Mouse (Mus musculus): ENCODE results near the gene Olfr519. TPM values are rescaled to one million over a fixed set of nuclear protein-coding genes. Genes with fewer than 3 reads are reported as not detected.

The Olfr519 gene
- polyA plus RNA-seq (2014; fragmentation: Illumina TruSeq; extraction: RNeasy Lipid Tissue Mini Kit (QIAGEN cat#74804)) = not detected

DNA sequence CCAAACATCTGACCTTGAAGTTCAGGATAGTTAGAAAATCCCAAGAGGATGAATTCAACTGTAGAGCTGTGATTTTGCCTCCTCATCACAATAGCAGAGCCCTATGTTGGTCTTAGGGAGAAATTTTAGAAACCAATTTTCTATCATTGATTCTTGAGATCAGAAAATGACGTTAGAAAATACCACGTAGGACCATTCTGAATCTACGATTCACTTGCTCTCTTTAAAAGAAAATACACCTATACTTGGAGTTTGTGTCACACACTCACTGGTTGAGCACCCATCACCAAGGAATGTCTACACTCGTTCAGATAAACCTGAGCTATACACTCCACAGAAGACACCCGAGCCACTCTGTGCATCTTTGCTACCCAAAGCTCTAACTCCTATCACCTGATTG is at the start of gene Olfr519:
TSS of gene Olfr519 (minus strand) at position 101 of the 400 bp plus-strand sequence.

DNA sequence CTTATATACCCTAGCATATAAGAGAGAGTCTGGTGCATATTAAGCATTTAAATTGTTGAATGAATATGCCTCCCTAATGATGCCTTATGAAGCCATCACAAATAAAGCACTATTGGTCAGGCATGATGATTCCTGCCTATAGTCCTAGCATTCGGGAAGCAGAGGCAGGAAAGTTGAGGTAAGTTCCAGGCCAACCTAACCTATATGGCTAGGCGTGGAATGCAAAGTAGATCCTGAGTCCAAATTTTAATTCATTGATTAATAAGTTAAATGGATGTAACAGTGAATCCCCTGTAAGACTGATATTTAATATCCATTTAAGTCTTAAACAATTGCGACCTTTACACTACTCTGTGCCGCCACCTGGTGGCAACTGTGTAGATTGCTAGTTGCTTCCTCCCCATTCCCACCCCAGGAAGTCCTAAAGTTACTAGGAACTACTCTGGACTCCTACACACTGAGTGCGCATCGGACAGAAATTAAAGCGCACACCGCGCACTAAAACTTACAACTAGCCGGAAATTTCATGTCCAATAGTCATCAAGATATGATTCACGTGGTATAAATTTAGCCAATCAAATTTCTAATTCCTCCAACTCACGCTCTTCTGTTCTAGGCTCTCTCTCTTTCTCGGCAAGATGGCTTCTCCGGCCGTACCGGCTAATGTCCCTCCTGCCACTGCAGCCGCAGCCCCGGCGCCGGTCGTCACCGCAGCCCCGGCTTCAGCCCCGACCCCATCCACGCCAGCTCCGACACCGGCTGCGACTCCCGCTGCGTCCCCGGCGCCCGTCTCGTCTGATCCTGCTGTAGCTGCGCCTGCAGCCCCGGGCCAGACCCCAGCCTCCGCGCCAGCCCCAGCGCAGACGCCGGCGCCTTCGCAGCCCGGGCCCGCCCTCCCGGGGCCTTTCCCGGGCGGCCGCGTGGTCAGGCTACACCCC is 39.8 kb upstream of the Olfr519 start, which contains the start of gene Eif3f:
TSS of gene Eif3f (plus strand) at position 624 of the 938 bp plus-strand sequence.

DNA sequence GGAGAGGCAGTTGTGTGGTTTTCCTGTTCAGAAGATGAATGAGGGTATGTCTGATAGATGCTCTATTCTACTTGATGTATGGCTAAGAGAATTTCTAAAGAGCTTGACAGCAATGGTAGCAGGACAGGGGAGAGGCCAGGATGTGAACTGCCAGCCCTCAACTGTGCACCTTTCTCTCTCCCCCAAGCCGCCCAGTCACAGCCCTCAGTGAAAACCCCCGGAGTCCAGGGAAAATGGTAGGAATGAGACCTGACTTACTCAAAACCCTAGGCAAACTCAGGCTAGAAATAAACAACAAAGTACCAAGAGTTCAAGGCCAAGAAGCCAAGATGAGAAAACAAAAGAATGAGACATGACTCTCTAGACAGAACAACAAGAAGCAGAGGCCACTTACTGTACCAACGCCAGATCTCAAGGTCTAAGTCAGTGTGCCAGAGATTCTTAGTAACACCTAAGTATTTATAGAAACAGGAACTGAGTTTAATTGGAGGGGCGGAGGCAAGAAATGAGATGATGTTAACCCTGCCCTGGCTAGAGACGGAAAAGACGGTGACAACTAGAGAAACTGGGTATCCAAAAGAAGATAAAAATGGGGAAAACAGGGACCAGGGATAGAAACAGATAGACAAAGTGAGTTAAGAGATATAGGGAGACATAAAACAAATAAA is 35.6 kb upstream of the Olfr519 start, which contains the start of gene Nlrp10:
TSS of gene Nlrp10 (minus strand) at position 453 of the 668 bp plus-strand sequence.

GRCm38 (mm10) chr7:108884906-108885305 is 9.3 kb downstream of the Olfr519 start, which contains the start of gene Olfr518:
TSS of gene Olfr518 (minus strand) at chr7:108885006.

DNA sequence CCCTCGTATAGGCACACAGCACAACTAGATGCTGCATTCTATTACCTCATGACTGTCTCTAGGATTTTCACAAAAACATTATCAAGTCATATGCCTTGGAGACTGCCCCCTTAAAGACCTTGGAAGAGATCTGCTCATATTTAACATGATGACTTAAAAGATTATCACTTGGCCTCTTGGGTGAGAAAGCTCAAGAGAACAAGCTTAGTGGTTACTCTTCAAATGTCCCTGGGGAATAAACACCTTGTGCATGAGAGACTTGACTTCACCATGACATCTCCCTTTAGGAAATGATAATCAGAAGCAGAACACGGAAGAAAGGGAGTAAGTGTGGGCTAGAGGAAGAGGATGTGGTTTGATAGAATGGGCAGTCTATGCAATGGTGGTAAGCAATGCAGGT is 21.9 kb downstream of the Olfr519 start, which contains the start of gene Olfr517:
TSS of gene Olfr517 (minus strand) at position 101 of the 400 bp plus-strand sequence.

GRCm38 (mm10) chr7:108850429-108850828 is 43.8 kb downstream of the Olfr519 start, which contains the start of gene Olfr516:
TSS of gene Olfr516 (minus strand) at chr7:108850529.

Other genes starting within 250 kb of the Olfr519 start
- not detected for gene Olfr509, start 242.5 kb downstream of the Olfr519 start, polyA plus RNA-seq (2014; fragmentation: Illumina TruSeq; extraction: RNeasy Lipid Tissue Mini Kit (QIAGEN cat#74804))
- gene Olfr510, start 228.0 kb downstream of the Olfr519 start, polyA plus RNA-seq (2014; fragmentation: Illumina TruSeq; extraction: RNeasy Lipid Tissue Mini Kit (QIAGEN cat#74804)) = not detected
- gene Olfr512, start 181.1 kb downstream of the Olfr519 start, polyA plus RNA-seq (2014; fragmentation: Illumina TruSeq; extraction: RNeasy Lipid Tissue Mini Kit (QIAGEN cat#74804)) = not detected
- gene Olfr513, start 143.4 kb downstream of the Olfr519 start, polyA plus RNA-seq (2014; fragmentation: Illumina TruSeq; extraction: RNeasy Lipid Tissue Mini Kit (QIAGEN cat#74804)) = not detected
- gene Olfr514, start 68.4 kb downstream of the Olfr519 start, polyA plus RNA-seq (2014; fragmentation: Illumina TruSeq; extraction: RNeasy Lipid Tissue Mini Kit (QIAGEN cat#74804)) = not detected
- gene Olfr516, start 43.9 kb downstream of the Olfr519 start, polyA plus RNA-seq (2014; fragmentation: Illumina TruSeq; extraction: RNeasy Lipid Tissue Mini Kit (QIAGEN cat#74804)) = not detected
- gene Olfr517, start 22.0 kb downstream of the Olfr519 start, polyA plus RNA-seq (2014; fragmentation: Illumina TruSeq; extraction: RNeasy Lipid Tissue Mini Kit (QIAGEN cat#74804)) = not detected
- not detected for gene Olfr518, start 9.4 kb downstream of the Olfr519 start, polyA plus RNA-seq (2014; fragmentation: Illumina TruSeq; extraction: RNeasy Lipid Tissue Mini Kit (QIAGEN cat#74804))
- gene Nlrp10, start 35.8 kb upstream of the Olfr519 start, polyA plus RNA-seq (2014; fragmentation: Illumina TruSeq; extraction: RNeasy Lipid Tissue Mini Kit (QIAGEN cat#74804)) = 14.1 TPM
- gene Eif3f, start 40.0 kb upstream of the Olfr519 start, polyA plus RNA-seq (2014; fragmentation: Illumina TruSeq; extraction: RNeasy Lipid Tissue Mini Kit (QIAGEN cat#74804)) = 67.3 TPM
- gene Tub, start 55.9 kb upstream of the Olfr519 start, polyA plus RNA-seq (2014; fragmentation: Illumina TruSeq; extraction: RNeasy Lipid Tissue Mini Kit (QIAGEN cat#74804)) = 1.1 TPM
- gene Ric3, start 188.9 kb upstream of the Olfr519 start, polyA plus RNA-seq (2014; fragmentation: Illumina TruSeq; extraction: RNeasy Lipid Tissue Mini Kit (QIAGEN cat#74804)) = 4.7 TPM